Mouse (Mus musculus) left cerebral cortex, adult 2 months (tissue): ENCODE results near the gene Ddc. TPM values are rescaled to one million over a fixed set of nuclear protein-coding genes. Genes with fewer than 3 reads are reported as not detected.

Source experiments
- DNase-seq, 2 experiments: peaks; one replicate each; pipeline ENCODE4 v3.0.0; 2021 to 2022; ENCODE audit warnings: low spot score in 2 of 2, mixed read lengths in 1 of 2; ENCODE audit errors: extremely low spot score in 1 of 2
- H3K27ac ChIP-seq: fragments of 200-600 bp; 2 replicates; pipeline ENCODE4 v1.8.1; 2022
- H3K4me3 ChIP-seq: fragments of 200-600 bp; 2 replicates; pipeline ENCODE4 v1.8.1; 2022
- CTCF ChIP-seq: fragments of 200-600 bp; IDR thresholded peaks from 2 replicates; pipeline ENCODE4 v1.8.1; 2022; ENCODE audit warnings: antibody characterized with exemption, mild to moderate bottlenecking, moderate library complexity
- intact Hi-C: fragments of 180-260 bp; cut with DNase I; formaldehyde crosslinking; loops from one replicate; pipeline ENCODE4 v1.15.1; 2025
- total RNA-seq, 2 experiments: library from RNA; stranded (reverse); gene quantifications; 2 replicates each; pipeline ENCODE4 v1.2.3; 2021

The Ddc gene
- total RNA-seq, 2 experiments from 2014 or later, result 3.6 to 5.8 TPM

DNA sequence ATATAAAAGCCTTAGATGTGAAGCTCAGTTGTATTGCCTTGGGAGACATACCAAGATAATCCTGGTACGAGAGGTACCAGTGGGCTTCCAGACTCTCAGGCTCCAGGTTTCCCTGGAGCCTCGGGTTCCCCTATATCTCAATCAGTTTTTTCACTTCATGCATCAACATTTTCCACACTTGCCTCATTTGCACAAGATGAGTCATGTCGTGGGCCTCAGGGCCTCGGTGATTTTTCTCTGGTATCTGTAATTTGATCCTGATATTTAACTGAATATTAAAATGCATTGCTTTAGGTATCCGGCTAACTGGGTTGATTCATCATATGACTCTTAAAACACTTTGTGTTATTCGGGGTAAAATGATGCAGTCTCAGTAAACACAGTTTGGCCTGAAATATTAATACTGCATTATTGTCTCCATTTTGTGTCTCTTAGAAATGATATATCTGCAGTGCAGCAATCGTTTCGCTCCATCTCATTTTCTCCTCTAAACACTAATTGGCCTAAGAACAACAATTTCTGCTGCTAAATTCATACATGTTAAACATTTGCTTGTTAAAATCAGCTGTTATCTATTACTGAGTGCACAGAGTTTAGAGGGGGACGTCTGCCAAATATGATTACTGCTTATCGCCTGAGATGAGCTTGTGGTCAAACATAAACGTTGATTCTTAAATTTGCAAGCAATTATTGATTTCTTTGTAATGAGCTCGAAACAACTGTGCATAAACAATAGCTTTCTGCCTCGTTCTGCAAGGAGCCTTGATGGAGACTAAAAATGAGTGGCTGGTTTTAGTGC, 48.2 kb downstream of the Ddc start:
- no peak for TF ChIP-seq CTCF
- Histone ChIP-seq H3K27ac (no peak overlapping the region), H3K4me3 (no peak overlapping the region)
- intact Hi-C loops, result no loop called here
- no peak for DNase-seq

DNA sequence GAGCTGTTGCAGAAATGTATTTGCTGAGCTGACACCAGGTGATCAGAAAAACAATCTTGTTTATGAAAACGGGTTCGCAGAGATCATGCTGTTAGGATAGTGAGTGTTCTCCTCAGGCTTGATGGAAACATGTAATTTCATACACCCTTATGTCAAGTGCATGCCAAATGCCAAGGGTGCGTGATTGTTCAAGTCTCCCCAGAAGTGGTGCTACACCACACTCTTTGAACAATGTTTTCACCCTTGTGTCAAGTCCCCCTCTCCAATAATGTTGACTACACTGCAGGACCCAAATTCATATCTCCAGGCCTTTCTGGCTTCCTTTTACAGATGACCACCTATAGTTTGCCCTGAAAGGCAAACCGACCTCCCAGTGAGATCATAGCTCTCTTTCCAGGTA, 49.5 kb downstream of the Ddc start:
- no peak for TF ChIP-seq CTCF
- H3K27ac ChIP-seq, result no peak overlapping the region
- DNase-seq, result no peak
- intact Hi-C loops, result no loop called here
- H3K4me3 ChIP-seq, result no peak overlapping the region

DNA sequence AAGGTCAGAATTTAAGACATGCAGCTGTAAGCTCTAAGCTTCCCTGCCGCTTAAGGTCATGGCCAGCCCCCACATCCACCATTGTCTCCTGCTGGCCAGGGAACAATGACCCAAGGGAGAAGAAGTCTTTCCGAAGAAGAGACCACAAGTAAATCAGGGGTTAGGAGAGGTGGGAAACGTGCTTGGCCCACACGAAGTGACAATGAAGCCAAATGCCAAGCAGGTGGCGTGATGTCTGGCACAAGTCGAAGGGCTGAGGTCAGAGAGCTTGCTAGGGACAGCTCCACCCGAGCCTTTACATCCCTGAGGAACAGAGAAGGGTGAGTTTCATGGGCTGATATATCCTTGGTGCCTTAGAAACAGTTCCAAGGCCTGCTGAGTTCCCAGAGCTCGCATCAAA, 52.9 kb downstream of the Ddc start:
- TF ChIP-seq CTCF, result no peak
- no peak for DNase-seq
- Histone ChIP-seq H3K27ac (no peak overlapping the region), H3K4me3 (no peak overlapping the region)
- intact Hi-C loops, result no loop called here

GRCm38 (mm10) chr11:11844367-11844971, 53.5 kb downstream of the Ddc start:
- no peak for DNase-seq
- intact Hi-C loops, result loop anchor here (5.0 kb wide), 1 partner anchor 48 kb away; no protein-coding TSS in a partner anchor
- no peak overlapping the region for H3K4me3 ChIP-seq
- TF ChIP-seq CTCF, result peak; percentile 52
- H3K27ac ChIP-seq, result no peak overlapping the region

GRCm38 (mm10) chr11:11841590-11841989, 56.4 kb downstream of the Ddc start:
- H3K4me3 ChIP-seq, result no peak overlapping the region
- no peak overlapping the region for H3K27ac ChIP-seq
- intact Hi-C loops, result loop anchor here (5.0 kb wide), 1 partner anchor 51 kb away; no protein-coding TSS in a partner anchor
- DNase-seq, result no peak
- TF ChIP-seq CTCF, result no peak

DNA sequence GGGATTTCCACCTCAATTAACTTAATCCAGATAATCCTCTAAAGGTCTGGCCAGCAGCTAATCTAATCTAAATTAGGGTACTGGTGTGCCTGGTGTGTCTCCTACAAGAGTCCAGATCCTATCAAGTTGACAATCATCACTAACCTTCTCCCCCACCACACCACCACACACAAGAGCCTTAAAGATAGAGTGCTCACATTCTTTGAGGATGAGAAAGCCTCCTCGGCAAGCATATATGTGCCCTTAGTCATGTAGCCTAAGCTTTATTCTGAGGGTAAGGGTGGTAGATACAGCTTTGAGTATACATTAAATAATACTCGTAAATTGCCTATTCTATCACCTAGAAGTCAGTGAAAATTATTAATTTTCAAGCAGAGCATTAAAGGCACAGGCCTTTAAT, 57.2 kb downstream of the Ddc start:
- no peak for DNase-seq
- H3K27ac ChIP-seq, result no peak overlapping the region
- TF ChIP-seq CTCF, result no peak
- H3K4me3 ChIP-seq, result no peak overlapping the region
- intact Hi-C loops, result loop anchor here (5.0 kb wide), 1 partner anchor 52 kb away; no protein-coding TSS in a partner anchor

DNA sequence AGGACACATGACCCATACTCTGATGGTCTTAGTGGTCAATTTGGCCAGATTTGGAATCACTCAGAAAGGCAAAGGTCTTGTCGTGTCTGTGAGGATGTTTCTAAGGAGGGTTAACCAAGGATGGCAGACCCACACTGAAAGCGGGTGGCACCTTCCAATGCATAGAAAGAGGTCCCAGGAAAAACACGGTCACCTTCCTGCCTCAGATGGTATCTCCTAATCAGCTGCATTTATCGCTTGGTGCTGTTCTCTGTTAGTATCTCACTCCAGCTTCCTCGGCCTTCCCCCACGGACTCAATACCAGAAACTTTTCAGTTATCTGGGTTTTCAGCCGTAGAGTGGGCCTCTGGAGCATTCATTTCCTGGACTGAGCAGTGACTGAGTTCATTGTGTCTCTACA, 58.1 kb downstream of the Ddc start:
- TF ChIP-seq CTCF, result no peak
- no peak overlapping the region for H3K27ac ChIP-seq
- H3K4me3 ChIP-seq, result no peak overlapping the region
- no peak for DNase-seq
- intact Hi-C loops, result loop anchor here (5.0 kb wide), 1 partner anchor 52 kb away; no protein-coding TSS in a partner anchor

GRCm38 (mm10) chr11:11837384-11837783, 60.6 kb downstream of the Ddc start:
- DNase-seq, result no peak
- Histone ChIP-seq H3K4me3 (no peak overlapping the region), H3K27ac (no peak overlapping the region)
- intact Hi-C loops, result no loop called here
- TF ChIP-seq CTCF, result no peak

DNA sequence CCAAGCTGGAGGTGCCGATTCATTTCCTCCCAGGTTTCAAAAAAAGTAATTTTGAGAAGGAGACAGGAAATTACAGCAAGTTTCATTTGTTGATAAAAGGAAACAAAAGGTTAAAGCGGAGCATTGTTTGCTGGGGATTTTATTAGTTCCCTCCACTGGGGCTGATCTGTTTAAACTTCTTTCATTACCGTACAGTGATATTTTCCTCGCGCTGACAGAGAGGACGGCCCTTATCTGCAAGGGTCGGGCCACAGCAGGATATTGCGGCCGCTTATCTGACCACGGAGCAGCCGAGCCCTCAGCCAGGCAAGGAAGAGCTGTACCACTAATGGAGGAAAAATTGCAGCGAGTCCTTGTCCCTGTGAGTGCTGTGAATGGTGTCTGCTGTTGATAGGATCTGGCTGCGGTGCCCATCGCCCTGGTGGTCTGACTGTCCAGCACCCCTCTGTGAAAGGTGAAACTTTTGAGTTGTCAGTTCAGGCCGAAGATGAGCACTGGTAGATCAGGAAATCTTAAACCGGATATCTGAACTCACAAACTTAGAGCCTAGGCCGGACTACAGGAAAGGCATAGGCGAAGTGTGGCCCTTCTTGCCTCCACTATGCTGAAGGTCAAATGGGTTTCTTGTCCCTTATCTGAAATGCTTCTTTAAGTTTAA, 61.1 kb downstream of the Ddc start:
- intact Hi-C loops, result no loop called here

GRCm38 (mm10) chr11:11836262-11836661, 61.7 kb downstream of the Ddc start:
- intact Hi-C loops, result no loop called here
- Histone ChIP-seq H3K4me3 (no peak overlapping the region), H3K27ac (no peak overlapping the region)
- no peak for DNase-seq
- no peak for TF ChIP-seq CTCF

More for the DNA sequence above, 61.1 kb downstream of the Ddc start:
- no peak overlapping the region for H3K27ac ChIP-seq
- DNase-seq, result no peak
- TF ChIP-seq CTCF, result no peak
- H3K4me3 ChIP-seq, result no peak overlapping the region

- no peak for TF ChIP-seq CTCF
- no peak overlapping the region for H3K27ac ChIP-seq
- DNase-seq, result no peak
- intact Hi-C loops, result no loop called here
- H3K4me3 ChIP-seq, result no peak overlapping the region
Measured at GRCm38 (mm10) chr11:11835791-11836190, 62.2 kb downstream of the Ddc start.

DNA sequence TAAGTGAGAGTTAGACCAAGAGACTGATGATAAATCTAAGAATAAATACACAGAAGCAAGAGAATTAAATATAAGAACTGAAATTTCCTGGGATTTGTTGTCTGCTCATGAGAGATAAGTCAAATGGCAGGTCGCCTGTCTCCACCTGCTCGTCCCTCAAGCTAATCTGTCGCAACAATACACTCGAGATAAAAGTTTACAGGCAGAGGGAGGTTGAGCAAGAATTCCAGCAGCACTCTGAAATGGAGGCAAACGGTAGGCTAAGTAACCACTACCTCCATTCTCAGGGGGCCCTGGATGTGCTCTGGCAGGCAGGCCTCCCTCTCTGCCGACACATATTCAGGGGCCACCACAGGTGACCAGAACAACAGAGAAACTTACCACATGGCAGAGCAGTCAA, 62.6 kb downstream of the Ddc start:
- Histone ChIP-seq H3K27ac (no peak overlapping the region), H3K4me3 (no peak overlapping the region)
- intact Hi-C loops, result no loop called here
- DNase-seq, result no peak
- no peak for TF ChIP-seq CTCF
